Mouse (Mus musculus): ENCODE measurements at regions not wholly inside any gene's neighbourhood (a gene's known extent, or its start where the extent isn't known, plus 50 kb on each side); places are given as distances from the start of the nearest gene placed in this dataset.

GRCm38 (mm10) chr13:99078643-99079042, 94.3 kb upstream of the 1700024P04Rik start:
- ATAC-seq (ENCODE audit: insufficient read depth) = no peak
- WGBS (ENCODE audit: insufficient replicate concordance) = 68% methylated on average over 10 of the region's 10 CpGs

GRCm38 (mm10) chr13:99077039-99077749, 92.8 kb upstream of the 1700024P04Rik start:
- no peaks in the 10 kb centered on the region for H3K27me3 ChIP-seq
- H3K36me3 ChIP-seq (replicated peaks) = no peaks in the 10 kb centered on the region
- H3K9ac ChIP-seq = no peak overlapping the region
- H3K4me2 ChIP-seq = no peak overlapping the region
- no peak overlapping the region for H3K4me3 ChIP-seq (replicated peaks)
- 39% methylated on average over 6 of the region's 6 CpGs for WGBS (ENCODE audit: insufficient replicate concordance)
- H3K27ac ChIP-seq (replicated peaks) = no peak overlapping the region
- no peaks in the 10 kb centered on the region for H3K4me1 ChIP-seq (replicated peaks)
- ATAC-seq (ENCODE audit: insufficient read depth) = no peak
- H3K9me3 ChIP-seq (replicated peaks) = no peaks in the 10 kb centered on the region

More at GRCm38 (mm10) chr13:99078643-99079042, 94.3 kb upstream of the 1700024P04Rik start:
- Histone ChIP-seq H3K4me2 (no peak overlapping the region), H3K27me3 (no peaks in the 10 kb centered on the region), H3K9me3 (replicated peaks) (no peaks in the 10 kb centered on the region), H3K27ac (replicated peaks) (no peak overlapping the region), H3K4me3 (replicated peaks) (no peak overlapping the region), H3K9ac (no peak overlapping the region), H3K36me3 (replicated peaks) (no peaks in the 10 kb centered on the region), H3K4me1 (replicated peaks) (no peaks in the 10 kb centered on the region)

- no peak for ATAC-seq (ENCODE audit: insufficient read depth)
- Histone ChIP-seq H3K4me2 (no peak overlapping the region), H3K27me3 (no peaks in the 10 kb centered on the region), H3K4me1 (replicated peaks) (no peaks in the 10 kb centered on the region), H3K9ac (no peak overlapping the region), H3K27ac (replicated peaks) (no peak overlapping the region), H3K9me3 (replicated peaks) (no peaks in the 10 kb centered on the region), H3K36me3 (replicated peaks) (no peaks in the 10 kb centered on the region), H3K4me3 (replicated peaks) (no peak overlapping the region)
- 45% methylated on average over 4 of the region's 4 CpGs for WGBS (ENCODE audit: insufficient replicate concordance)
Observed at GRCm38 (mm10) chr13:99075467-99075866, 91.1 kb upstream of the 1700024P04Rik start.

- WGBS (ENCODE audit: insufficient replicate concordance) = 66% methylated on average over 8 of the region's 8 CpGs
- Histone ChIP-seq H3K36me3 (replicated peaks) (no peaks in the 10 kb centered on the region), H3K4me2 (no peak overlapping the region), H3K27ac (replicated peaks) (no peak overlapping the region), H3K9me3 (replicated peaks) (no peaks in the 10 kb centered on the region), H3K4me3 (replicated peaks) (no peak overlapping the region), H3K4me1 (replicated peaks) (no peaks in the 10 kb centered on the region), H3K9ac (no peak overlapping the region), H3K27me3 (no peaks in the 10 kb centered on the region)
- no peak for ATAC-seq (ENCODE audit: insufficient read depth)
Observed at GRCm38 (mm10) chr13:99071821-99072414, 87.6 kb upstream of the 1700024P04Rik start.

- 50% methylated on average over 6 of the region's 6 CpGs for WGBS (ENCODE audit: insufficient replicate concordance)
- Histone ChIP-seq H3K27me3 (no peaks in the 10 kb centered on the region), H3K9me3 (replicated peaks) (no peaks in the 10 kb centered on the region), H3K4me2 (no peak overlapping the region), H3K9ac (no peak overlapping the region), H3K4me3 (replicated peaks) (no peak overlapping the region), H3K27ac (replicated peaks) (no peak overlapping the region), H3K4me1 (replicated peaks) (no peaks in the 10 kb centered on the region), H3K36me3 (replicated peaks) (no peaks in the 10 kb centered on the region)
- ATAC-seq (ENCODE audit: insufficient read depth) = no peak
Observed at GRCm38 (mm10) chr13:99071413-99071812, 87.0 kb upstream of the 1700024P04Rik start.

GRCm38 (mm10) chr13:99069767-99070166, 85.4 kb upstream of the 1700024P04Rik start:
- Histone ChIP-seq H3K9me3 (replicated peaks) (no peaks in the 10 kb centered on the region), H3K4me2 (no peak overlapping the region), H3K27ac (replicated peaks) (no peak overlapping the region), H3K4me3 (replicated peaks) (no peak overlapping the region), H3K9ac (no peak overlapping the region), H3K4me1 (replicated peaks) (no peaks in the 10 kb centered on the region), H3K27me3 (no peaks in the 10 kb centered on the region), H3K36me3 (replicated peaks) (no peaks in the 10 kb centered on the region)
- 78% methylated on average over 10 of the region's 10 CpGs for WGBS (ENCODE audit: insufficient replicate concordance)
- ATAC-seq (ENCODE audit: insufficient read depth) = no peak

- no peak for ATAC-seq (ENCODE audit: insufficient read depth)
- H3K27me3 ChIP-seq = no peaks in the 10 kb centered on the region
- no peak overlapping the region for H3K27ac ChIP-seq (replicated peaks)
- no peak overlapping the region for H3K9ac ChIP-seq
- no peaks in the 10 kb centered on the region for H3K9me3 ChIP-seq (replicated peaks)
- no peaks in the 10 kb centered on the region for H3K36me3 ChIP-seq (replicated peaks)
- WGBS (ENCODE audit: insufficient replicate concordance) = 70% methylated on average over 1 of the region's 1 CpGs
- H3K4me1 ChIP-seq (replicated peaks) = no peaks in the 10 kb centered on the region
- no peak overlapping the region for H3K4me3 ChIP-seq (replicated peaks)
- H3K4me2 ChIP-seq = no peak overlapping the region
Observed at GRCm38 (mm10) chr13:99067504-99067903, 83.1 kb upstream of the 1700024P04Rik start.

- H3K27me3 ChIP-seq = no peaks in the 10 kb centered on the region
- H3K9ac ChIP-seq = no peak overlapping the region
- ATAC-seq (ENCODE audit: insufficient read depth) = no peak
- H3K4me1 ChIP-seq (replicated peaks) = no peaks in the 10 kb centered on the region
- no peaks in the 10 kb centered on the region for H3K9me3 ChIP-seq (replicated peaks)
- 61% methylated on average over 4 of the region's 4 CpGs for WGBS (ENCODE audit: insufficient replicate concordance)
- no peak overlapping the region for H3K4me3 ChIP-seq (replicated peaks)
- no peak overlapping the region for H3K27ac ChIP-seq (replicated peaks)
- H3K4me2 ChIP-seq = no peak overlapping the region
- no peaks in the 10 kb centered on the region for H3K36me3 ChIP-seq (replicated peaks)
Observed at GRCm38 (mm10) chr13:99063431-99063830, 79.1 kb upstream of the 1700024P04Rik start.

GRCm38 (mm10) chr13:99062936-99063335, 78.6 kb upstream of the 1700024P04Rik start:
- ATAC-seq (ENCODE audit: insufficient read depth) = no peak
- H3K4me1 ChIP-seq (replicated peaks) = no peaks in the 10 kb centered on the region
- no peaks in the 10 kb centered on the region for H3K27me3 ChIP-seq
- 66% methylated on average over 3 of the region's 3 CpGs for WGBS (ENCODE audit: insufficient replicate concordance)
- H3K9me3 ChIP-seq (replicated peaks) = no peaks in the 10 kb centered on the region
- no peak overlapping the region for H3K4me3 ChIP-seq (replicated peaks)
- no peak overlapping the region for H3K4me2 ChIP-seq
- no peak overlapping the region for H3K9ac ChIP-seq
- no peaks in the 10 kb centered on the region for H3K36me3 ChIP-seq (replicated peaks)
- H3K27ac ChIP-seq (replicated peaks) = no peak overlapping the region

- Histone ChIP-seq H3K36me3 (replicated peaks) (no peaks in the 10 kb centered on the region), H3K27me3 (no peaks in the 10 kb centered on the region), H3K27ac (replicated peaks) (no peak overlapping the region), H3K4me3 (replicated peaks) (no peak overlapping the region), H3K9me3 (replicated peaks) (no peaks in the 10 kb centered on the region), H3K4me1 (replicated peaks) (peaks cover 6% of the 10 kb centered on the region; the same call in 1 of the 2 replicates), H3K4me2 (no peak overlapping the region), H3K9ac (no peak overlapping the region)
- WGBS (ENCODE audit: insufficient replicate concordance) = 68% methylated on average over 13 of the region's 13 CpGs
- ATAC-seq (ENCODE audit: insufficient read depth) = no peak
Observed at GRCm38 (mm10) chr13:99058131-99058970, 74.0 kb upstream of the 1700024P04Rik start.

- no peaks in the 10 kb centered on the region for H3K36me3 ChIP-seq (replicated peaks)
- no peak overlapping the region for H3K4me3 ChIP-seq (replicated peaks)
- H3K4me2 ChIP-seq = no peak overlapping the region
- H3K9me3 ChIP-seq (replicated peaks) = no peaks in the 10 kb centered on the region
- no peak overlapping the region for H3K9ac ChIP-seq
- no peaks in the 10 kb centered on the region for H3K27me3 ChIP-seq
- 59% methylated on average over 6 of the region's 6 CpGs for WGBS (ENCODE audit: insufficient replicate concordance)
- H3K27ac ChIP-seq (replicated peaks) = no peak overlapping the region
- H3K4me1 ChIP-seq (replicated peaks) = peaks cover 6% of the 10 kb centered on the region; the same call in 1 of the 2 replicates
- ATAC-seq (ENCODE audit: insufficient read depth) = no peak
Observed at GRCm38 (mm10) chr13:99057696-99058095, 73.3 kb upstream of the 1700024P04Rik start.

Data from liver, embryonic 15.5 days (tissue).